Mouse (Mus musculus): ENCODE results near the gene Pgpep1l.
"Not testable (repeated sequence)": the region's sequence is repeated elsewhere in the genome, so short reads cannot be mapped to it uniquely, and the experiment has no call there.

The Pgpep1l gene

GRCm38 (mm10) chr7:68264028-68264453 is at the start of gene Pgpep1l:
Gene Pgpep1l, minus strand, starts transcription at chr7:68264233.
- peak; percentile 34 to 49 for DNase-seq

- DNase-seq = peak in 1 of 2 experiments; percentile 24
These were observed 49.2 kb upstream of the Pgpep1l start for GRCm38 (mm10) chr7:68313038-68313782.

- DNase-seq = no peak
These were observed 48.4 kb upstream of the Pgpep1l start for GRCm38 (mm10) chr7:68312395-68312794.

GRCm38 (mm10) chr7:68311469-68311868 is 47.4 kb upstream of the Pgpep1l start:
- DNase-seq = peak; percentile 31 to 57

GRCm38 (mm10) chr7:68306756-68307155 is 42.7 kb upstream of the Pgpep1l start:
- no peak for DNase-seq

- no peak for DNase-seq
These were observed 41.9 kb upstream of the Pgpep1l start for GRCm38 (mm10) chr7:68305781-68306575.

GRCm38 (mm10) chr7:68303685-68304084 is 39.7 kb upstream of the Pgpep1l start:
- no peak for DNase-seq

- peak; percentile 45 to 60 for DNase-seq
These were observed 38.8 kb upstream of the Pgpep1l start for GRCm38 (mm10) chr7:68302586-68303433.

- peak; percentile 24 to 25 for DNase-seq
These were observed 37.1 kb upstream of the Pgpep1l start for GRCm38 (mm10) chr7:68301160-68301559.

- DNase-seq = no peak
These were observed 34.5 kb upstream of the Pgpep1l start for GRCm38 (mm10) chr7:68298381-68299076.

GRCm38 (mm10) chr7:68296487-68296886 is 32.5 kb upstream of the Pgpep1l start:
- no peak for DNase-seq

- DNase-seq = no peak
These were observed 30.2 kb upstream of the Pgpep1l start for GRCm38 (mm10) chr7:68293997-68294789.

GRCm38 (mm10) chr7:68291603-68292002 is 27.6 kb upstream of the Pgpep1l start:
- no peak for DNase-seq

GRCm38 (mm10) chr7:68289081-68289480 is 25.0 kb upstream of the Pgpep1l start:
- no peak for DNase-seq

- DNase-seq = not testable (repeated sequence)
These were observed 24.0 kb upstream of the Pgpep1l start for GRCm38 (mm10) chr7:68288000-68288399.

- no peak for DNase-seq
These were observed 23.5 kb upstream of the Pgpep1l start for GRCm38 (mm10) chr7:68287582-68287981.

GRCm38 (mm10) chr7:68286526-68287481 is 22.8 kb upstream of the Pgpep1l start:
- no peak for DNase-seq

GRCm38 (mm10) chr7:68285851-68286298 is 21.8 kb upstream of the Pgpep1l start:
- no peak for DNase-seq

- no peak for DNase-seq
These were observed 19.7 kb upstream of the Pgpep1l start for GRCm38 (mm10) chr7:68283776-68284175.

- not testable (repeated sequence) for DNase-seq
These were observed 19.1 kb upstream of the Pgpep1l start for GRCm38 (mm10) chr7:68283133-68283520.
